Mouse (Mus musculus) lung, embryonic 16.5 days (tissue): ENCODE measurements around the gene Tsc22d4. TPM values are rescaled to one million over a fixed set of nuclear protein-coding genes. Genes with fewer than 3 reads are reported as not detected.

Source experiments
- ATAC-seq: fragments of 200-750 bp; cut with Nextera tagmentation; 2 replicates; pipeline ENCODE4 v1.8.0; 2017; ENCODE audit warnings: low read depth, mild to moderate bottlenecking, moderate library complexity
- H3K27ac ChIP-seq: fragments of 300-500 bp; sonication (generic); 2 replicates; pipeline ENCODE4 v1.5.1; 2014; ENCODE audit warnings: mild to moderate bottlenecking, control low read depth, low read length
- H3K27me3 ChIP-seq: fragments of 300-500 bp; sonication (generic); 2 replicates; pipeline ENCODE4 v1.6.1; 2014; ENCODE audit warnings: low read depth, low read length, mixed read lengths; ENCODE audit not compliant: control insufficient read depth, insufficient read depth
- H3K36me3 ChIP-seq: fragments of 300-500 bp; sonication (generic); 2 replicates; pipeline ENCODE4 v1.6.1; 2014; ENCODE audit warnings: low read length; ENCODE audit not compliant: control insufficient read depth, insufficient read depth
- H3K4me1 ChIP-seq: fragments of 300-500 bp; sonication (generic); replicated peaks from 2 replicates; pipeline ENCODE4 v1.6.1; 2014; ENCODE audit warnings: low read length, mixed read lengths; ENCODE audit not compliant: control insufficient read depth, insufficient read depth
- H3K4me2 ChIP-seq: fragments of 300-500 bp; sonication (generic); 2 replicates; pipeline ENCODE4 v1.6.1; 2014; ENCODE audit warnings: low read depth, low read length, control low read depth
- H3K4me3 ChIP-seq: fragments of 300-500 bp; sonication (generic); 2 replicates; pipeline ENCODE4 v1.5.1; 2014; ENCODE audit warnings: mild to moderate bottlenecking, low read length, control low read depth
- H3K9ac ChIP-seq: fragments of 300-500 bp; sonication (generic); 2 replicates; pipeline ENCODE4 v1.6.1; 2014; ENCODE audit warnings: low read length, control low read depth
- H3K9me3 ChIP-seq: fragments of 300-500 bp; sonication (generic); 2 replicates; pipeline ENCODE4 v1.6.1; 2016; ENCODE audit warnings: low read length; ENCODE audit not compliant: control insufficient read depth
- WGBS: fragments of 180-500 bp; shearing (Covaris S2); extraction: QIAGEN DNeasy Blood & Tissue Kit; methylation state at CpG from one replicate; pipeline ENCODE4 v1.1.7; 2014; 5-methylcytosine and 5-hydroxymethylcytosine counted together
- polyA plus RNA-seq: library from polyadenylated mRNA; unstranded; fragments of >200 nt; fragmentation: Nextera tagmentation; extraction: Ambion mirVana; gene quantifications from 2 replicates; pipeline ENCODE4 v1.2.1, GENCODE M21; 2015

Tsc22d4 gene
- polyA plus RNA-seq, 1 experiment from 2014 or later = 140 TPM

GRCm38 (mm10) chr5:137756106-137756505, 10.6 kb downstream of the Tsc22d4 start:
- no peak for ATAC-seq
- Histone ChIP-seq H3K4me3 (no peak overlapping the region), H3K36me3 (peaks cover 33% of the 10 kb centered on the region), H3K4me2 (no peak overlapping the region), H3K9ac (no peak overlapping the region), H3K4me1 (peaks cover 21% of the 10 kb centered on the region), H3K27ac (no peak overlapping the region), H3K9me3 (no peaks in the 10 kb centered on the region), H3K27me3 (no peaks in the 10 kb centered on the region)
- WGBS = 56% methylated on average over 3 of the region's 3 CpGs

- WGBS = 41% methylated on average over 10 of the region's 10 CpGs
- no peak overlapping the region for H3K4me3 ChIP-seq
- no peak overlapping the region for H3K27ac ChIP-seq
- no peak overlapping the region for H3K9ac ChIP-seq
- H3K36me3 ChIP-seq = peaks cover 23% of the 10 kb centered on the region
- H3K4me1 ChIP-seq = peaks cover 18% of the 10 kb centered on the region
- H3K4me2 ChIP-seq = no peak overlapping the region
- no peaks in the 10 kb centered on the region for H3K27me3 ChIP-seq
- ATAC-seq = peak; percentile 37; the same call in 1 of the 2 replicates
- H3K9me3 ChIP-seq = no peaks in the 10 kb centered on the region
Measured at GRCm38 (mm10) chr5:137756882-137757661, 11.5 kb downstream of the Tsc22d4 start.

- WGBS = 54% methylated on average over 6 of the region's 6 CpGs
- ATAC-seq = 0 out of 2 replicates have a peak, but pooled peaks have one; percentile 29
- H3K27me3 ChIP-seq = no peaks in the 10 kb centered on the region
- no peak overlapping the region for H3K27ac ChIP-seq
- H3K9me3 ChIP-seq = no peaks in the 10 kb centered on the region
- peaks cover 22% of the 10 kb centered on the region for H3K36me3 ChIP-seq
- no peak overlapping the region for H3K4me2 ChIP-seq
- H3K4me1 ChIP-seq = peaks cover 17% of the 10 kb centered on the region
- no peak overlapping the region for H3K4me3 ChIP-seq
- H3K9ac ChIP-seq = no peak overlapping the region
Measured at GRCm38 (mm10) chr5:137757887-137758286, 12.4 kb downstream of the Tsc22d4 start.

DNA sequence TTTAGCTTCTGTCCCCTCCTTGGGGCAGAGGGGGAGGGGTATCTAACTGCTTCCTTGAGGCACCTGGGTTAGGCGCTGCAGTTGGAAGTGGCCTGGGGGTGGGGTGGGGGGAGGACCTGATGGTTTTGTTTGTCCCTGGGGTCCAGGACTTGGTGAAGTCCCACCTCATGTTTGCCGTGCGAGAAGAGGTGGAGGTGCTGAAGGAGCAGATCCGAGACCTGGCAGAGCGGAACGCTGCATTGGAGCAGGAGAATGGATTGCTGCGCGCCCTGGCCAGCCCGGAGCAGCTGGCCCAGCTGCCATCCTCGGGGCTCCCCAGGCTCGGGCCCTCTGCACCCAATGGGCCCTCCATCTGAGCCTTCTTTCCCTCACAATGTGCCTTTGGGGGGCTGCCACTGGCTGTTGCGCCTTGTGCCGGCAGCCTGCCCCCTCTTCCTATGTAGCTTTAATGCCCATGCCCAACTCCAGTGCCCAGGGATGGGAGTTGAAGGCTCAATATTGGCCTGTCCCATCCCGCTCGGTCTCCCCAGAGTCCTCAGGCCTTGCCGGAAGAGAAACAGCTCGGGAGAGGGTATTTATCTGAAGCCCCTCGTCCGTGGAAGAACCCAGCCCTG, 13.5 kb downstream of the Tsc22d4 start:
- H3K4me1 ChIP-seq = peaks cover 14% of the 10 kb centered on the region
- H3K27me3 ChIP-seq = no peaks in the 10 kb centered on the region
- no peak for ATAC-seq
- H3K4me3 ChIP-seq = no peak overlapping the region
- H3K9me3 ChIP-seq = no peaks in the 10 kb centered on the region
- no peak overlapping the region for H3K9ac ChIP-seq
- H3K27ac ChIP-seq = no peak overlapping the region
- H3K4me2 ChIP-seq = no peak overlapping the region
- peaks cover 15% of the 10 kb centered on the region for H3K36me3 ChIP-seq
- 90% methylated on average over 19 of the region's 19 CpGs for WGBS

DNA sequence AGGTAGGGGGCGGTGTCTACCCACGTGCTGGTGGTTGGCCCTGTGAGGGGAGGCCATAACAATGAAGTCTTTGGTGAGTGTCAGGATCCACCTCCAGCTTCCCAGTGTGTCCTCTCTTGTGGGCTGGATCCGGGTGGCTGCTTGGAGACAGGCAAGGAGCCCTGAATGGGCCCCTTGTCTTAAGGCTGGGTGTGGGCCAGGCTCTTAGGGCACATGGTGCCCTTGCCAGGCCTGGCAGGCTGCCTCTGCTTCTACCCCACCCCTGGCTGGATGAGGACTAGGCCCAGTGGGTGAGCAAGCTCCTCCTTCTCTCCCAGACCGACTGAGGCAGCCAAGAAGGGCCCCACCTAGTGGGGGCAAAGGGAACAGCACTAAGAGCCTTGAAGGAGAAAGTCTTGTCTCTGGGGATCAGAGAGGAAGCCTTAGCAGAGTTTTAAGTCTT, 14.5 kb downstream of the Tsc22d4 start:
- Histone ChIP-seq H3K36me3 (peaks cover 12% of the 10 kb centered on the region), H3K9ac (no peak overlapping the region), H3K4me3 (no peak overlapping the region), H3K9me3 (no peaks in the 10 kb centered on the region), H3K27me3 (no peaks in the 10 kb centered on the region), H3K4me2 (no peak overlapping the region), H3K4me1 (peaks cover 14% of the 10 kb centered on the region), H3K27ac (peak overlapping the region; percentile 11; the same call in 1 of the 2 replicates)
- peak; percentile 90 for ATAC-seq
- WGBS = 32% methylated on average over 4 of the region's 4 CpGs

- H3K9me3 ChIP-seq = no peaks in the 10 kb centered on the region
- H3K4me3 ChIP-seq = no peak overlapping the region
- ATAC-seq = no peak
- H3K27me3 ChIP-seq = no peaks in the 10 kb centered on the region
- 58% methylated on average over 9 of the region's 9 CpGs for WGBS
- H3K9ac ChIP-seq = no peak overlapping the region
- 0 out of 2 replicates have a peak, but pooled peaks cover 2% of the 10 kb centered on the region for H3K4me1 ChIP-seq
- no peak overlapping the region for H3K4me2 ChIP-seq
- no peak overlapping the region for H3K27ac ChIP-seq
- no peaks in the 10 kb centered on the region for H3K36me3 ChIP-seq
Measured at GRCm38 (mm10) chr5:137764609-137765340, 19.2 kb downstream of the Tsc22d4 start.

GRCm38 (mm10) chr5:137766270-137766669, 20.7 kb downstream of the Tsc22d4 start:
- Histone ChIP-seq H3K9ac (no peak overlapping the region), H3K36me3 (no peaks in the 10 kb centered on the region), H3K4me2 (no peak overlapping the region), H3K4me3 (no peak overlapping the region), H3K27ac (no peak overlapping the region), H3K4me1 (no peaks in the 10 kb centered on the region), H3K27me3 (no peaks in the 10 kb centered on the region), H3K9me3 (no peaks in the 10 kb centered on the region)
- ATAC-seq = no peak
- 59% methylated on average over 3 of the region's 3 CpGs for WGBS

DNA sequence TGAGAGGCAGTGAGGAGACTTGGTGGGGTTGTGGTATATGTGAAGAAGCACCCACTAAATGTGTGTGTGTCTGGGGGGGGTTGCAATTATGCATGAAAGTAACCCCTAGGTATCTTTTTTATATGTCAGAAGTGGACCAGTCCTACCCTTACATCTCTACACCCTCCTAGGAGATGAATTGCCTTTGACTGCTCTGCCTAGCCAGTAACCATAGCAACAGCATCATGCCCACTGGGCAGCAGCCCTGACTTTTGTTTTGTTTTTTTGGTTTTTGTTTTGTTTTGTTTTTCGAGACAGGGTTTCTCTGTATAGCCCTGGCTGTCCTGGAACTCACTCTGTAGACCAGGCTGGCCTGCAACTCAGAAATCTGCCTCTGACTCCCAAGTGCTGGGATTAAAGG, 22.9 kb downstream of the Tsc22d4 start:
- Histone ChIP-seq H3K4me3 (no peak overlapping the region), H3K4me1 (no peaks in the 10 kb centered on the region), H3K27me3 (no peaks in the 10 kb centered on the region), H3K36me3 (no peaks in the 10 kb centered on the region), H3K9ac (no peak overlapping the region), H3K27ac (no peak overlapping the region), H3K9me3 (no peaks in the 10 kb centered on the region), H3K4me2 (no peak overlapping the region)
- no peak for ATAC-seq
- 74% methylated on average over 1 of the region's 1 CpGs for WGBS

DNA sequence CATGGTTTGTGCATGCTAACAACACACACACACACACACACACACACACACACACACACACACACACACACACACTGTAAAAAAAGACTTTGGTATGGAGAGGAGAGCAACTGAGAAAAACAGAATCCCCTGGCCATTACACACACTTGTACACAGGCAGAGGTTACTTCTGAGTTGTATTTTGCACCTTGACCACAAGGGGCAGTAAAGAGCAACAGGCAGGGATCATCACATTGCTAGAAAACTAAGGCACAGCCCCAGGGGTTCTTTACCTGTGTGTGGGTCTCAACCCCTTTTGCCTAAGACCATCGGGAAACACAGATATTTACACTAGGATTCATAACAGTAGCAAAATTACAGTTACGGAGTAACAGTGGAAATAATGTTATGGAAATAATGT, 25.2 kb downstream of the Tsc22d4 start:
- H3K9me3 ChIP-seq = no peaks in the 10 kb centered on the region
- no peak overlapping the region for H3K4me3 ChIP-seq
- H3K4me1 ChIP-seq = no peaks in the 10 kb centered on the region
- no peak overlapping the region for H3K9ac ChIP-seq
- 0 out of 2 replicates have a peak, but pooled peaks have one; percentile 51 for ATAC-seq
- H3K36me3 ChIP-seq = no peaks in the 10 kb centered on the region
- H3K27me3 ChIP-seq = no peaks in the 10 kb centered on the region
- H3K4me2 ChIP-seq = no peak overlapping the region
- WGBS = 42% methylated on average over 2 of the region's 2 CpGs
- no peak overlapping the region for H3K27ac ChIP-seq
